Mouse (Mus musculus) myocyte (in vitro differentiated cells): ENCODE measurements around the gene Zfp78.

Experiments
- POLR2A ChIP-seq: IDR thresholded peaks from one replicate; pipeline ENCODE4 v1.6.1; 2011; ENCODE audit warnings: low read depth, mild to moderate bottlenecking, control low read depth, moderate library complexity; ENCODE audit not compliant: insufficient read length
- USF1 ChIP-seq: IDR thresholded peaks from one replicate; pipeline ENCODE4 v1.6.1; 2011; ENCODE audit warnings: low read depth, mild to moderate bottlenecking, control low read depth, moderate library complexity

DNA sequence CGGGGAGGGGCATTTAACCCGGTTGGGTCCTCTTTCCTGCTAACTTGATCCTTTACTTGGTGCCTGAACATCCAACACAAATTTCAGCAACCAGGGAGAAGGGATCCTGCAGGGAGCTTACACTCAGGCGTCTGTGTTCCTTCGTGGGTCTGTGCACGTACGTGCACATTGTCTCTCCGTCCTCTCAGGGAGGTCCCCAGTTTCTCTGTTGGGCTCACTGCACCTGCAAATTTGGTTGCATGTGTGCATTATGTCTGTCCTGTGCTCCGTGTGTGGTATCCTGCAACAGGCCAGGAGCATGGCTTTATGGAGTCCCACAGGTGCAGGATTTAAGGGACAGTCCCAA, 52.3 kb downstream of the Zfp78 start:
- TF ChIP-seq USF1 (no peak), POLR2A (no peak)
